Mouse (Mus musculus): ENCODE measurements at regions not wholly inside any gene's neighbourhood (a gene's known extent, or its start where the extent isn't known, plus 50 kb on each side); places are given as distances from the start of the nearest gene placed in this dataset.

DNA sequence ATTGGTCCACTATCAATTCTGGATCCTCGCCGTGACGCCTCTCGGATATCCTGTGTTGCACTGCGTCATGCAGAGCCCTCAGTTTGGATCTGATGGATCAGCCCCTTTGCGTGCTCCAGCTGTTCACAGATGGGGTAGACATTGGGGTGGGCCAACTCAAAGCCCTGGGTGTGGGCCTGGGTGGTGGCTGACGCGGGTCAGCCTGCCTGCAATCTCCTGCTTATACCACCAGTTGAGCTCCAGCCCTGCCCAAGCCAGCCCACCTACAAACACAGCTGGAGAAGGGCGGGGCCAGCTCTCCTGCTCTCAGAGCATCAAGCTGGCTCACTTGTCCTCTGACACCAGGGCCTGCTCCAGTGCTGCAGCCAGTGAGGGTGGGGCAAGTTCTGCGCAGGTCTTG is 73.1 kb downstream of the Rps15a start:
- no peak for DNase-seq

DNA sequence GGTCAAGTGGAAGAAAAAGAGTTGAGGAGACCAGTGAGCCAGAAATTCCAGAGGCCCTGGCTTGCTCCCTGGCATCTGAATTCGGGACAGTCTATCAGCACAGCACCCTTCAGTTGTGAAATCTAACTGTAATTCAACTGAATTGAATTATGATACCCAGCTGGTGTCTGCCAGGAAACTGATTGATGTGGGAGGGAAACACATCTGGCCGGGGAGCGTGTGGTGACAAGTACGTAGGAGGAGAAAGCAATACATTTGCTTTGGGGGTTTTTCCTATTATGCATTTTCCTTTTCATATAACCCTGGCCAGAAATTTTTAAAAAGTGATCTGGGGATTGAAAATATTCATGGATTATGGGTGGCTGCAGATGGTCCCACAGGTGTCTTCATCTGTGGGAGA is 76.1 kb downstream of the Rps15a start:
- no peak for DNase-seq

DNA sequence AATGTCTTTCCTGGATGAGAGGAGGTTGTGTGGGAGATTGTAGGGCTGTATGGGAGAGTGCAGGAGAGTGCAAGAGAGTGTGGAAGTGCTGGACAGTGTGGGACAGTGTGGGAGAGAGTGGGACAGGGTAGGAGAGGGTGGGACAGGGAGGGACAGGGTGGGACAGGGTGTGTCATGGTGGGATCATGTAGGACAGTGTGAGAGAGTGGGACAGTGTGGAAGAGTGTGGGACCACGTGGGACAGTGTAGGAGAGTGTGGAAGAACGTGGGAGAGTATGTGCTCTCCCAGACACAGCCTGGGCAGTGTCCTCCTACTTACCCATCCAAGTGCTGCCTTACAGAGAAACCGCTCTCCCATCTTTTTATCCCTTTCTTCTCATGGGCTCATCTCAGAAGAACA is 78.9 kb downstream of the Rps15a start:
- DNase-seq = no peak

DNA sequence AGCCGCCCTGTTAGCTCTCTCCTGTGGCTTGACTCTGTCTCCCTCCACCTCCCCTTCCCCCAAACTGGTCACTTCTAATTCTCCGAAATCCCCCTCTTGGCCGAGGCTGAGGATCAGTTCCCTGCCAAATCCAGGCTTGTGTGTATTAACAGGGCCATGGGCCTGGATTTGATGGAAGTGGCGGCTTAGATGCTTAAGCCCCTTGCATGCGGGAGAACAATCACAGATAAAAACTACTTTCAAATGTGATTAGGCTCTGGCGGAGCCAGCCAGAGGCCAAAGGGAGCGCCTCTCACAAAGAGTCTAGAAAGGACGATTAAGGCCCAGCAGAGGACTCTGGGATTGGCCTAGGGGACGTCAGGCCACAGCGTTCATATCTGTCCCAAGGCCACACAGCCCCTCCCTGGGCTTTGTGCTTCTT is 89.9 kb downstream of the Rps15a start:
- DNase-seq = no peak

DNA sequence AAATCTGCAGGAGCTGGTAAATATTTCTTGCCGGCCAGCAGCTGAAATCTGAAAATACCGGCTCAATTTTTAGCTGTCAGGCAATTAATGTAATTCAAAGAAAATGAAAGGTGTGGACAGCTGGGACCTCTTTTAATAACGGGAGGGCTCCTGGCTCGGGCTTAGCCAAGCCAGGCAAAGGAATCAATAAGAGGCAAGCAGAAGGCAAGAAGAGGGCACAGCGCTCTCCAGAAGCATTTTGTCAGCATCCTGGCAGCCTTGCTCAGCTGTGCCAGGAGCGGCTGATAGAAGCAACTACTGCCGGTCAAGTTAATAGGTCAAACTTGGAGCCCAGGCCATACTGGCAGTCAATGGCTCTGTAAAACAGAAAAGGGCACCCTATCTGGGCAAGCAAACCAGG is 111.4 kb downstream of the Rps15a start:
- DNase-seq = no peak

DNA sequence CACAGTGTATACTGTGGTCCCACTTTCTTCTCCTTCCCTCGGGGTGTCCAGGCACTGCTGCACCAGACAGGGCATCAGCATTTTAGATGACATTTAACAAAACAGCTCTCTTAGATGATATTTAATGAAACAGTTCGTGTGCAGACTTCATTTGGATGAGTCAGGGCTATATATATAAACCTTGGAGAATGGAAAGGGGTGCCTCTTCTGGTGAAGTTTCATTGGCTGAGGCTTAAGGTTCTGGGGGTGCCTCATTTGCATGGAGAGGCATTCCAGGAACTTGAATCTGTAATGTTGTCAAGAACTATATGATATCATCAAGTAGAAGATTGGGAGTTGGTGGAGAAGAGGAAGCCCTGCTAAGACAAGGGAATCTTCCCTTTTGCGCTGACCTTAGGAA is 114.1 kb downstream of the Rps15a start:
- no peak for DNase-seq

DNA sequence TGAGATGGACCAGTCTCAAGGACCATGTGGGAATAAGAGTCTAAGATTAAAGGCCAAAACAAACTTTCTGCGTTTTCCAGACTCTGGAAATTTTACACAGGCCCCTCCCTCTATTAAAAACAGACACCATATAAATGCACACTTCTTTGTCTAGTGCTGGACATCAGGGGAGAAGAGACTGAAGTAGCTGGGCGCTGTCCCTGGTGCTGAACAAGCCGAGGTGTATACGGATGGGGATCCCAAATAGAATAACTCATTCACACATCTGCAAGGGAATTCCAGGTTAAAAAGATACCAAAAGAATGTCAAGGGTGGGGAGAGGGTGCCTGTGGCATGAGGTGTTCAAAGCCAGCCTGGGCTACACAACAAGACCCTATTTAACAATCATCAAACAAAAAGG is 114.9 kb downstream of the Rps15a start:
- DNase-seq = peak; percentile 13

DNA sequence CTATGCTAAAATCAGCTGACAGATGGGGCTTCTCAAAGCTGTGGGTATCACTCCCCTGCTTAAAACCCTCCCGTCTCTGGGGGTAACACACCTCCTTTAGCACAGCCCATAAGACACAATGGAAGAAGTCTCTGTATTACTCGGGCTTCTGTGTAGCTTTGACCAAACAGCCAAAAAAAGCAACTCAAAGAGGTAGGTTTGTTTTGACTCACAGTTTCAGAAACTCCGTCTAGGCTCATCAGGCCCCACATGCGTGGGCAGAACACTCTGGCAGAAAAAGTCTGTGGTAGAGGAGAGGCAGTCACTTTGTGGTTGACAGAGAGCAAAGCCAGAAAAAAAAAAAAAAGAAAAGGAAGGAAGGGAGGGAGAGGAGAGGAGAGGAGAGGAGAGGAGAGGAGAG is 133.8 kb downstream of the Rps15a start:
- no peak for DNase-seq

DNA sequence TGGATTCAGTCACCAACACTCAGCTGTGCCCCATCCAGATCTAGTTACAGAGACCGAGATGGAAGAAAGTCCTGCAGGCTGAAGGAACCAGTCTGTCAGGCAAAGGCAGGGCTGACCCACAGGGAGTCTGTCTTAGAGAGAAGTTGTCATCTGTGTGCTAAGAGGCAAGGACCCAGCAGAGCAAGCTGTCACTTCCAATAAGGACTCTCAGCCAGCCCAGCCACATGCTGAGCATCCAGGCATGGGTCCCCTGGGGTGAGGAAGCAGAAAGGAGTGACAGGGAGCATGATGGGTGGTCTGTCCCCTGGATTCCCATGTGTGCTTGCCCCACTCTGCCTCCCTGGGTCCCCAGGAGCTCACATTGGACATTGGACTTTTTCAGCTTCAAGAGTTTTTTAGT is 144.8 kb downstream of the Rps15a start:
- no peak for DNase-seq

DNA sequence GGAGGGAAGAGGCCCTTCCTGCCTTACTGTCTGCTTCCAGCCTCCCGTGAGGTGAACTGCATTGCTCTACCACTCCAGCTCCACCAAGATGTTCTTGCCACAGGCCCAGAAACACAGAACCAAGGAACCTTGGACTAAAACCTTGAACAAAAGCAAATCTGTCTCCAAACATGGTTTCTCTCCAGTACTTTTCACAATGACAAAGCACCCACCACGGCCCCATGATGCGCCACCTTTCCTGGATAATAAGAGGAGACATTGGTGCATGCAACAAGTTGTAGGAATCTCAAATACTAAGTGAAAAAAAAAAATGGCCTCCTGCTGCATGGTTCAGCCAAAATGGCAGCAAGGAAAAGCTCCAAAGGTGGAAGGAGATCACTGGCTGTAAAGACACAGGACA is 172.6 kb downstream of the Rps15a start:
- no peak for DNase-seq

DNA sequence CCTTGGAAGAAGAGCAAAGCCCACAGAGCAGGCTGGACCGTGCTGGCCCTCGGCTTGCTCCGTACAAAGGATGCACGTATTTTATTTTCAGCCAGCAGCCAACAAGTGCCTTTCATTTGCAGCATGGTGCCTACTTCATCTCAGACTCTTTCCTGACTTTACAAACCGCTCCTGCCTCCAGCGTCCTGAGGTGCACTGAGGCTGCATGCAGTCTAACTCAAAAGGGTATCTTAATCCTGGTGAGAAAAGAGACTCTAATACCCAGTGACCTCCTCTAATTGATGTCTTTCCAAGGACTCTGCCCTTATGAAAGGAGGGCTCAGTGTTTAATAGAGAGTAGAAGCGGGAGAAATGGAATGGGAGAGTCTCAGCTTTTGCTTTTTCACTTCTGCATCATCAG is 176.4 kb downstream of the Rps15a start:
- no peak for DNase-seq

DNA sequence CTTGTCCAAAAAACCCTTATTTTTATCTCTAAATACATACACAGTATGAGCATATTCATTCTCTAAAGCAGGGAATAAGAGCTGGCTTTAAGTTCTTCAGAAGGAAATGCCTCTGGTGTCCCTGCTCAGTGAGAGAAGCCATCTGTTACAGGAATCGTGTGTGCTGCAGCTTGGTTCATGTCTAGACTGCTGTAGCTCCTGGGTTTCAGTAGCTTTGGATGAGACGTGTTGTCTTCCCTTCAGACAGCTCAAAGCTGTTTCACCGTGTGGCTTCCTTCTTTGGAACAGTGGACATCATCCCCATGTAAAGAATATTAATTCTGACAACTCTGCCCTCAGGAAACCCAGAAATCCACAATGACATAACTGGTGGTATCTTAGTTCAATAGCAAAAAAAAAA is 181.1 kb downstream of the Rps15a start:
- no peak for DNase-seq

DNA sequence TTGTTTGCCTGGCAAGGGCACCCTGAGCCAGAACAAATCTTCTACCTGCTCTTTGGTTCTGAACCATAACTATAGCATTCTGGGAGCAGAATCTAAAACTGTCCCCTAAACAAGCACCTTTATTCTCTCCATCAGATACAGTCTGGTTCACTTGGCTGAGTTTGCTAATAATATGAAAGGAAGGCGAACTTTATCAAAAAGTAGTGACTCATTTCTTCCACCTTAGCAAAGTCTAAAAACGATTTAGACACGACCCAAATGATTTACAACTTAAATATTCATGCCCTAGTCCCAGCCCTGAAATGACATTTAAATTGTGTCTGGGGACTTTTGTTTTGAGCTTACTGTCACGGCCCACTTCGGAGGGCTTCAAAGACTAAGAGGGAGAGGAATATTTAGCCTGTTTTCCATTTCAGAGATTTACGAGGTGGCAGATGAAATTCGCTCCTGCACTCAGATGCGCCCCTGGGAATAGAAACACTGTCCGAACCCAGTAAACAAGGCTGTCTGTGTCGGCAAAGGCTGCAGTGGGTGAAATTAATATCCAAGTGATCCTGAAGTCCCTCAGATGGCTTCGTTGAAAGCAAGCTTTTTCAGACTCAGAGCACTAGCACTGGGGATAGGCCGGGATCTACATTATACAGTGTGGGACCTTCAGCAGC is 184.6 kb downstream of the Rps15a start:
- DNase-seq = no peak

DNA sequence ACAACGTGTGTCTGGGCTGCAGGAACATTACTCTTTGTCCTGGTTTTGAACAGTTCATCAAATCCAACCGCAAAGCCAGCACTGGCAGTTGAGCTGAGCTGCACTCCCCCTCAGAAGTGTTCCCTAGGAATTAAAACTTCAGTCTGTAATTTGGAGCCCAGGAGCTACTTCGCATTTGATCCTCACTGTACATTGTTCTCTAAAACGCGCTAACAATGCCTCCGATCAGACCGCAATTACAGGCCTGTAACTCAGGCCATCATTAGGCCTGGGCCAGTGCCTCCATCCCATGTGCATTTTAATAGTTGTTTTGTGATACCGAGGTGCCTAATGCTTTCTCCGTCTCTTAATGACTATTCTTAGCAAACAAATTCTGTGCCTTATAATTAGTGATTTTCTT is 185.6 kb downstream of the Rps15a start:
- no peak for DNase-seq

DNA sequence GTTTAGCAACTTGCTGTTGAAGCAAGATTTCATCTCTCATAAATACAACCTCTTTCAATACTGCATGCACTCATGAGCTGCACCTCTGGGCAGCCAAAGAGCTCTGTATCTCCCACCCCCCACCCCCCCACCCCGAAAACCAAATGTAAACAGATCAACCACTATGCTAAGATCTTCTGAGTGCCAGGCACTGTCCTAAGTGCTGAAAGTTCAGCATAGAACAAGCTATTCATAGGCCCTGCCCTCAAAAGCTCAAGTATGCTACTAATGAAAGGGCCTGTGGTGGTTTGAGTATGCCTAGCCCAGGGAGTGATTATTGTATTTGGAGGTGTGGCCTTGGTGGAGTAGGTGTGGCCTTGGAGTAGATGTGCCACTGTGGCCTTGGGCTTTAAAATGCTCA is 189.6 kb downstream of the Rps15a start:
- DNase-seq = no peak

DNA sequence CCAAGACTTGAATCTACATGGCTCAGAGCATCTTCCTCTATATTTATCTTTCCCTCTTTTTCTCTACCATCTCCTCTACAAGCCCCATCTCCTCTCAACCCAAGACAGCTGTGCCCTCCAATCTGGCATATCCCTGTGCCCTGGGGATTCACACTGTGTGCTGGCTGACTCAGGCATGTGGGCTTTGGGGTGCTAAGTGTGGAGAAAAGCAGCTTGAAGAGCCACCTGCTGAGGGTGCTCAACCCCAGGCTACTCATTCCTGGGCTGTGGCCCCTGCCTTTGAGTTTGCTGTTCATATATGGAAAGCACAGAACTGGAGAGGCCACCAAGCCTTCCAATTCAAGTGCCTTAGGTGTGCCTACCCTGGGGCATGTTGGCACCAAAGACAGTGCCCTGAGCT is 193.7 kb downstream of the Rps15a start:
- no peak for DNase-seq

DNA sequence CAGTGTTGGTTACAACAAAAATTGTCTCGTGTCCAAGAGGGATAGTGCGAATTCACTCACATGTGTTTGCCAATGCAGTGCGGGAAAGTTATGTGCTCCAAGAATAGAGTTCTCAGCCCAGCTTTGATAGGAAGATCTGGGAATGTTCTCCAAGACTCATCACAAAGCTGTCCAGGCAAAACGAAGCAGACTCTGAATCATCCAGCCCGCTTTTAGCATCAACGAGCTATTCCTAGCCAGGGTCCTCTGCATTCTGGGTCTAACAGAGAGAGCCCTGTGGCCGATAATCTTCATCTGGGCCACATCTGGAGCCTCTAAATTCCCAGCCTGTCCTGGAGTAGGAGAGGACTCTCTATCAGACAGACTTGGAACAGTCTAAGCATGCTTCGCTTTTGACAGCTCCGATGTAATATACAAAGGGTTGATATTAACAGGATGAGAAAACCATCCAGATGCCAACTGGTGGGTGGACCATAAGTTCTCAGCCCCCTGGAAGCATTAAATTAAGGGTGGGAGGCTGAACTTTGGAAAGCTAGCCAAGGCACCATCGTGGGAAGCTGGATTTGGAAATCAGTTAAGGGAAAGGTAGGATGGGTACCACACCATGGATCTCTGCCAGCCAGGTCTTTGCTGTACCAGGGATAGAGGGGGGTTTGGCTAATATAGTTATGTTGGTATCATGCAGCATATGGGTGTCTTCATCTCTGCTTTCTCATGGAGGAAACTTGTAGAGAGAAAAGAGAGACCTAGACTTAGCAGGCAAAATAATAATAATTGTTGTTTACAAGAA is 197.6 kb downstream of the Rps15a start:
- DNase-seq = peak; percentile 16

DNA sequence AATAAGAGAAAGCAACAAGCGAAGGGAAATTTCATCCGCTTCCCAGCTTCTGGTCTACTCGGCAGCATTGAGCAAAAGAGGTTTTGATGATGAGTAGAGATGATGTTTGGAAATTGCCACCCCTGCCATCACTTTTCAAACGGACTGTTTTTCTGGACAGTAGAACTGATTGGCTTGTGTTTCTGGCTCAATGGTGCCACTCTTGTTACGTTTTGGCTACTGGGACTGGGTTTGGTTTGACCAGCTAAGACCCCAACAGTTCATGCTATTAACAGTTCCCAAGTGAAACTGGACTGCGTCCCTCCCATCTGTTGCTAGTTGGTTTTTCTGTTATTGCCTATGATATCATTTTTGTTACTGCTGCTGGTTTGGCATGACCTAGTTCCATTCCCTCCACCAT is 199.1 kb downstream of the Rps15a start:
- DNase-seq = no peak

DNA sequence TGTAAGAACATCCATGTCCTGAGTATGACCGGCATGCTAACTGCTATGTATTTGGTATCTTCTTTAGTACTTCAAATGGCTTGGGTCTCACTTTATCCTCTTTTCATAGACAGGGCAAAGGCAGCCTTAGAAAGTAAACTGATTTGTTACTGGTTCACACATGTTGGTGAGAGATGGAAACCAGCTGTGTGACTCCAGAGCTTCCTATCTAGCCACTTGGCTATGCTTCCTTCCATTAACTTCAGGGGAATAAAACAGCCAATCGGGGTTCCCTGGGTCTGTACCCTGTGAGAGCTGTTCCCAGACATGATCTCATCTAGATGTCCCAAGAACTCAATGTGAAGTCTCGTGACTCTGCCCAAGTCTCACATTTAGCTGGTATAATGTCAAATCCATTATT is 203.5 kb downstream of the Rps15a start:
- no peak for DNase-seq

DNA sequence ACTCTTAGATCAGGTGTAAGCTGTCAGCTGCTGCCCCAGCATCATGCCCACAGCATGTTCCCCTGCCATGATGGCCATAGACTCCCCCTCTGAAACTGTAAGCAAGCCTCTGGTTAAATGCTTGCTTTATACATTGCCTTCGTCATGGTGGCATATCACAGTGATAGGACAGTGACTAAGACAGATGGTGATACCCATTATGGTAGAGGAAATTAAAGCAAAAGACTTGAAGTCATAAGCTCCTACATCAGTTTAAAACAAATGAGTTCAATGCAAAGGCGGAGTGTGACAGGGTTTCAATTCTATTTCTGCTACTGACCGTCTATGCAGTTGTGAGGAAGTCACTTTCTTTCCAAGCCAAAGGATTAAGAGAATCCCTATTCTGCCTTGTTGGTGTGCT is 204.9 kb downstream of the Rps15a start:
- no peak for DNase-seq

DNA sequence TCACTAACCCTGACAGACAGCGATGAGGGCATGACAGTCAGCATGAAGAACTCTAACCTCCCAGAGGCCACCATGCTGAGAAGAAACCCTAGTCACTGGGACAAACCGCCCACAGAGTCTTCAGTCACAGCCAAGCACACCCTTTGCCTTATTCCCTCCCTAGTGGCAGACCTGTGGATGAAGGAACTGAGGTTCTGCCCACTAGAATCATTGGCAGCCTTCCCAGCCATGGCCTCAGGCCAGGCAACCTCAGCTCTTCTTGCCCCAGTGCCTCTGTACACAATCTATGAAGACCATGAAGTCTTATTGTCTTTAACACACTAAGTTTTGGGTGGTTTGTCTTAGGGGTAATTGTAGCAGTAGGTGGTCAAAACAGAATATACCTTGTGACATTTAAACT is 219.5 kb downstream of the Rps15a start:
- peak; percentile 37 for DNase-seq

DNA sequence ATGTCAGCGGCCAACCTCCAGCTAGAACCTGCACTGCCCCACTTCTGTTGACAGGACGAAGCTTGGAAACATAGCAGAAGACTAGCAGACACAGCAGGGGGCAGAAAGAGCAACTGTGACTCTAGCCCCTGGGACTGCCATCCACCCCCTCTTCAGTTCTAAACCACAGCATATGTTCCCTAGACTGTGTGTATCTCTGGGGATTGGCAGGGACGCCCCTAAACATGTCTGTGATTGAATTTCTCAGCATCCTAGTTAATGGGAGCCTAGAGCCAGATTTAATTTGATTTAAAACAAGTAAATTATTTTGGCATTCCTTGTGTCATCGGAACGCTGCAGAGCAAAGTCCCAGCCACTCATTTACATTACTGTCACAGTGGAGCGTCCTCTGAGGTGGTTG is 228.7 kb downstream of the Rps15a start:
- DNase-seq = no peak

DNA sequence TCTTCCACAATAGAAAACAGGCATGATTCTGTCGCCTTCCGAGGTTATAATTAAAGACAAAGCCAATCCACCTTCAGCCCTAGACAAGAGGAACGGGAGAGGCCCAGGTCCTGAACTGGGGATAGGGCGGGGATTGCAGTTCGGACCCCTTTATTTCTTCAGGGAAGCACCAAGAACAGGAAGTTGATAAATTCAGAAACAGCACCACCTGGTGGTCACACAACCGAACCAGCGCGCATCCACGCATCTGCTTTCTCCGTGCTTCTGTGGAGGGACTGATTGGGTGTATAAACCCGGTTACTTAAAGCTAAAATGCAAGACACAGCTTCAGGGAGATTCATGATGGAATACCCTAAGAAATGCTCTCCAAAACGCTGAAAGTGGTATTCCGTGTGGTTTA is 233.2 kb downstream of the Rps15a start:
- DNase-seq = peak; percentile 91

DNA sequence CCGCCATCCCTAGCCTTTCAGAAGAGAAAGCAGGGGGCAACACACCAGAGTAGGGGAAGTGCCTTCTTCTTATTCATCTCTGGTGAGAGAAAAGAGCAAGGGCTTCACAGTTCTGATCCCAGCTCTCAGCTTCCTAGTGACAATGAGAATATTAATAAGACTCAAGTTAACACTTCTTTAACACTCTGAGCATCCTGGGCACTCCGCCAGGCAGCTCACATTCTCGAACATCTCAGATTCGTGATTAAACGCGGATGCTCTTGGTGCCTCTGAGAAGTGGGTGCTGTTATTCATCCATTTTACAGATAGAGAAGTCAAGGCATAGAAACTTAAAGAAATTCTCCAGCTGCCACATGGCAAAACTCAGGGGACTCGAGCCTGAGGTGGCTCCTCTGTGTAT is 237.1 kb downstream of the Rps15a start:
- DNase-seq = peak; percentile 43

DNA sequence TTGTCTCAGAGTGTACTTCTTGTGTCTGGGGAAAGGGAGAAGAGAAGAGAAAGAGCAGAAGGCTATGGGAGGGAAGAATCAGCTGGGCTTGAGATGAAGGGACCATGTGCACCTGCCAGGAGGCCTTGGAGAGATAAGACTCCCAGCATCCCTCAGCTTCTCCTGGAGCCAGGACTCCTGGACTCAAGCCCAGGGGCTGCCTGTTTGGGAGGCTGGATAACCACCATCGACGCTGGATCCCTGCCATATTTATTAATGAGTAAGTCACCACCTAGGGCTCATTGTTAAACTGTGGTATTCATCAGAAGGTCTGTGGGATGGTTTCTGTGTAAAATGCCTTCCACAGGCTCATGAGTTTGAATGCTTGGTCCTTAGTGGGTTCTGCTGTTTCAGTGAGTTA is 240.7 kb downstream of the Rps15a start:
- no peak for DNase-seq
